Mouse (Mus musculus) lung, postnatal 36 days (tissue): ENCODE measurements around the gene Psg17.
"Not testable (repeated sequence)": the region's sequence is repeated elsewhere in the genome, so short reads cannot be mapped to it uniquely, and the experiment has no call there.

Experiments used
- DNase-seq: peaks from one replicate; pipeline ENCODE4 v3.0.0; 2022; ENCODE audit warnings: mixed read lengths

Psg17 gene

GRCm38 (mm10) chr7:18821507-18821906 is at the start of gene Psg17:
TSS of gene Psg17 (minus strand) at chr7:18821607.
- DNase-seq = no peak

- not testable (repeated sequence) for DNase-seq
Measured at GRCm38 (mm10) chr7:18871031-18871430, 49.6 kb upstream of the Psg17 start, which contains the start of gene Pglyrp1. TSS of gene Pglyrp1 (plus strand) at chr7:18871331.

GRCm38 (mm10) chr7:18868491-18868890 is 47.1 kb upstream of the Psg17 start:
- no peak for DNase-seq

GRCm38 (mm10) chr7:18862801-18863200 is 41.4 kb upstream of the Psg17 start:
- DNase-seq = peak; percentile 66

- DNase-seq = peak; percentile 74
Measured at GRCm38 (mm10) chr7:18858310-18858916, 37.0 kb upstream of the Psg17 start.

- no peak for DNase-seq
Measured at GRCm38 (mm10) chr7:18848395-18848794, 27.0 kb upstream of the Psg17 start.

GRCm38 (mm10) chr7:18844811-18845210 is 23.4 kb upstream of the Psg17 start:
- peak; percentile 24 for DNase-seq

GRCm38 (mm10) chr7:18841174-18841567 is 19.8 kb upstream of the Psg17 start:
- DNase-seq = no peak

- peak; percentile 86 for DNase-seq
Measured at GRCm38 (mm10) chr7:18840386-18841173, 19.2 kb upstream of the Psg17 start.

GRCm38 (mm10) chr7:18839865-18840264 is 18.5 kb upstream of the Psg17 start, which contains the start of gene Mill2:
TSS of gene Mill2 (plus strand) at chr7:18839966.
- DNase-seq = peak; percentile 76

- peak; percentile 41 for DNase-seq
Measured at GRCm38 (mm10) chr7:18832298-18832697, 10.9 kb upstream of the Psg17 start.

- no peak for DNase-seq
Measured at GRCm38 (mm10) chr7:18829545-18829944, 8.1 kb upstream of the Psg17 start.

GRCm38 (mm10) chr7:18828592-18828991 is 7.2 kb upstream of the Psg17 start:
- DNase-seq = peak; percentile 47

GRCm38 (mm10) chr7:18827792-18828546 is 6.6 kb upstream of the Psg17 start:
- no peak for DNase-seq

GRCm38 (mm10) chr7:18818301-18818700 is 3.1 kb downstream of the Psg17 start:
- no peak for DNase-seq

- no peak for DNase-seq
Measured at GRCm38 (mm10) chr7:18803526-18803925, 17.9 kb downstream of the Psg17 start.

GRCm38 (mm10) chr7:18799129-18799528 is 22.3 kb downstream of the Psg17 start:
- no peak for DNase-seq

- DNase-seq = no peak
Measured at GRCm38 (mm10) chr7:18798420-18798819, 23.0 kb downstream of the Psg17 start, which contains the start of gene Psg19. TSS of gene Psg19 (minus strand) at chr7:18798520.

- not testable (repeated sequence) for DNase-seq
Measured at GRCm38 (mm10) chr7:18790671-18791070, 30.7 kb downstream of the Psg17 start.

- peak; percentile 11 for DNase-seq
Measured at GRCm38 (mm10) chr7:18781301-18781700, 40.1 kb downstream of the Psg17 start.

GRCm38 (mm10) chr7:18779337-18779781 is 42.0 kb downstream of the Psg17 start:
- DNase-seq = no peak
